Mouse (Mus musculus): ENCODE data around the gene Zdhhc18. TPM values are rescaled to one million over a fixed set of nuclear protein-coding genes. Genes with fewer than 3 reads are reported as not detected.

The Zdhhc18 gene
- total RNA-seq, 2 experiments from 2014 or later: 24.1 to 35.7 TPM

DNA sequence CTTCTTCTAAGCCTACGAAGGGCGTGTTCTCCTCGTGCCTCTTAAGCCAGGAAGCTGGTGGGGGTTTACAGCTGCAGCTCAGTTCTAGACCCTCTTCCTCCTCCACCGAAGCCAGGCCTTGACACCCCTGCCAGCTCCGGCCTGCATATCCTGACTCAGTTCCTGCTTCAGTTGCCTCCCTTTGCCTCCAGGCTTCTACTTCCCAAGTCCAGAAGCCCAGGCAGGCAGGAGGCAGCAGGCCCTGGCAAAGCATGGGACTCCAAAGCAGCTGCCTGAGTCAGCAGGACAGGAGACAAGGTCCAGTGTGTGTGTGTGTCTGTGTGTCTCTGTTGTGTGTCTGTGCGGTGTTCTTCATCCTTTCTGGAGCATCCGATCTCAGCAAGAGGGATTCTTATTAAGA, 45.8 kb downstream of the Zdhhc18 start:
- no peak for DNase-seq (ENCODE audit: low spot score)

DNA sequence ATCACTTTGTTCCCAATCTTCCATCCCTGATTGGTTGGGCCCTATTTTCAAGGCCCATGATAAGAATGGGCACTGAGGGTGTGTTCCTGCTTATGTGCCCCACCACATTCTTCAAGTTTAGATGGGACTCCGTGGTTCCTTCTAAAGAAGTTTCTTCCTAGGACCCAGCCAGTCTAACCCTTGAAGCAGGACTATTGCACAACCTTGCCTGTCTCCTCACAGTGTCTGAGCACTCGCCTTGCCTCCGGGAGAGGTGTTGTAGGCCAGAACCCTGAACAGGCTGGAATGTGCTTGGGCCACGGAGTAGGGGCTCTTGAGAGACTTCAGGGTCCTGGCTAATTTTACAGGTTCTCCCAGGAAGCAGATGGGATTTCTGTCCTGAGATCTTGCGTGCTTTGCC, 46.9 kb downstream of the Zdhhc18 start:
- DNase-seq (ENCODE audit: low spot score): no peak

DNA sequence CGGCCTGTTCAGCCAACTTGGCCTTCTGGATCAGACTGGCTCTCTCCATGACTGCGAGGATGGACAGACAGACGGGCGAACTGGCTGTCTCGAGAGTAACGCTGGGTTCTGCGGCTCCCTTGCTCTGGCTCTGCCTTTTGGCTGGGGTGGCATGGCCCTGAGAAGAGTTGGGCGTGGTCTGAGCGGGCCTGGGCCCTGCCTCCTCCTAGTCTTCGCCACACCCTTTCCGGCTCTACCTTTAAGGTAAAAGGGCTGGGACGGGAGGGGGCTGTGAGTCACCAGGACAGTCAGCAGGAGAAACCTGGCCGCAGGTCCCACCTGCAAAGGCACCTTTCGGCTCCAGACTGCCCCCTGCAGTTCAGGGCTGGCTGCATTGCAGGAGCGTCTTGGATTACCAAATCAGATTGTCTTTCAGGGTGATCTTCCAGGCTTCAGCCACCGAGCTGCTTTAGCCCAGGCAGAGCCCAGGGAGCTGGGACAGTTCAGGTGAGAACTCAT, 48.2 kb downstream of the Zdhhc18 start, which contains the start of gene Sfn:
Sfn (minus strand) TSS at position 448 of the 498 bp plus-strand sequence.
- DNase-seq (ENCODE audit: low spot score): peak; percentile 64

DNA sequence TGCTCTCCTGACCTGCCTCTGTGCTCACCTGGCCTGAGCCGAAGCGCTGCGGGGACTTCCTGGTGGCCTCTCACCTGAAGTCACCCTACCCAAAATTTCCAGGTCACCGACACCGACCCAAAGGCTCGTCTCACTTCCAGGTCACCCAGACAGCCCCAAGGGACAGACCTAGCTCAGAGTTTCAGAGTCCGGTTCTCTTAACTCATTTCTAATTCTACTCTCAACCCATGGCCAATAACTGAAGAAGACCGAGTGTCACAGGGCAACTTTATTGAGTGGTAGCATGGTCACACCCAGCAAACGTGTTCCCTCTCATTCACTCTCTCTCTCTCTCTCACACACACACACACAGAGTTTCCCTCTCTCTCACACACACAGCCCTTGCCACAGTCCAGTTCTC, 49.6 kb downstream of the Zdhhc18 start:
- no peak for DNase-seq (ENCODE audit: low spot score)

DNA sequence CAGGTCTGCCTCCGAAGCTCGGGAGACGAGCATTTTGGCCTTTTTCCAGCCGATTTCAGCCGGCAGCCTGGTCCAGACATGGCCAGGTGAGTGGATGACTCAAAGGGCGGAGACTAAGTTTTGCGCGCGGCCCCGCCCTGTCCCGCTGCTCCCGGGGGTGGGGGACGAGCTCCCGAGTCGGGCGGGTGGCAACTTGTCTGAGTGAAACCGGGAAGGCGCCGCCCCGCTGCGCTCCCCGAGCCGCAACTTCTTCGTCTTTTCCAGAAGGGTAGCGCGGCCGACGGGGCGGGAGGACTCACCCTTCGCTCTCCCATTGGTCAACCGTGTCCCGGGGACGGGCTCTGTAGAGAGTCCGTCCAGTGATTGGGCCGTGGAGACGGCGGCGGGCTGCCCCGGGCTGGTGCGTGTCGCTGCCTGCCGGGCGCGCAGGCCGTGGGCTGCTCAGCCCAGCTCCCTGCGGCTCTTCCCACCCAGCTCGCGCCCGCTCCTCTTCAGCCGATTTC, 50.3 kb downstream of the Zdhhc18 start:
- DNase-seq (ENCODE audit: low spot score): peak; percentile 93

DNA sequence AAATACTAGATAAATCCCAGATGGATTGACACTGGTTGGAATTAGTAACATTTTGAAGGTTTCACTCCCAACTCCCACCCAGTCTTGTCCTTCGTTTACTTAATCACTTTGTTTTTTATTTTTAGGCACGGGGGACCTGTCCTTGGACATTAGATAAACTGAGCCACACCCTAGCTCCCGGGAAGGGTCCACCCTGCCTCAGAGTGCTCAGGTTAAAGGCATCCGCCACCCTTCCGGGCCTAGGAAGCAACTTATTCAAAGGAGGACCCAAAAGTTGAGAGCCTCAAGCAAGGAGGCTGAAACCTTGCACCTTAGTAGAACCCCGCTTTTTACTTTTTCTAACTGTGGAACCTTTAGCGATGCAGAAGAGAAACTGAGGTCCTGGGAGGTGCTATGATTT, 50.8 kb downstream of the Zdhhc18 start:
- DNase-seq (ENCODE audit: low spot score): no peak

DNA sequence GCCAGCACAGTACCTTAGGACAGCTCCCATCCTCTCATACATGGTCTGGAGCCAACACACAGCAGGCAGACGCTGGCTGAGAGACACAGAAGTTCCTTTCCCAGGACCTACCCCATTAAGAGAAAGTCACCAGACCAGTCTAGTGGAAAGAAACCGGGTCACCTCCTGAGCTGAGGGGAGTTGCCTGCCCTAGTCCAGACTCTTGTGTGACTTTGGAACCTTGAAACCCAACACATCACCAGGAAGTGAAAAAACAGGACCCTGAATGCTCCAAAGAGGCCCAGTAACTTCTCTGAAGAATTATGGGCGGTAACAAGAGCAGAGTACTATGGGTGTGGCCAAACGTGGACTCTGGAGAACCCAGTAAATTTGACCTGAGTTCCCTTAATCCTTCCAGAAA, 51.3 kb downstream of the Zdhhc18 start:
- DNase-seq (ENCODE audit: low spot score): no peak

DNA sequence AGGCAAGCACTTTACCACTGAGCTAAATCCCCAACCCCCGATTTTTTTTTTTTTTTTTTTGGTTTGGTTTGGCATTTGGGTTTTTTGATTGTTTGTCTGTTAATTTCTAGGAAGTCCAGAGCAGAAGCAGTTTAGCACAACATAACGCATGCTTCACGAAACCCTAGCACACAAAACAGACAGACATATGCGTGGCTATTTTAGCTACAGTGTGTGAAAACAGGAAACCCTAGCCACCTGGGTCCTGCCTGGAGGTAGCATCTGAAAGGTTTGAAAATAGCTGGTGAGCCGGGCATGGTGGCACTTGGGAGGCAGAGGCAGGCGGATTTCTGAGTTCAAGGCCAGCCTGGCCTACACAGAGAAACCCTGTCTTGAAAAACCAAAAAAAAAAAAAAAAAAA, 53.9 kb downstream of the Zdhhc18 start:
- no peak for DNase-seq (ENCODE audit: low spot score)

DNA sequence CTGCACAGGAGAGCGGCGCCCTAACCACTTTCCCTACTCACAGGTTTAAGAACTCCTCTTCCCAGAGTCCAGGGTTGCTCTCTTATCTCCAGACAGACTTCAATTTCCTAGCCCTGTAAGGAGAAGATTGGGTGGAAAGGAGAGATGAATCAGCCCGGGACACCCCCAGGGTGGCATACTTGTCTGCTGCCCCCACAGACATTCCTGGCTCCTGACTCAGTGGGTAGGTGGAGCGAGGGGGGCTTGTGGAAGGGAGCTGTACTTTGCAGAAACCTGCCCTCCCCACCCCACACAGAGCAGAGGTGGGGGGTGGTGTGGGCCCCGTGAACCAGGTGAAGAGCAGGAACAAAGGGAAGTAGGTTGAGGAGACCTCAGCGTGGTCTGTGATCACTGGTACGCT, 54.4 kb downstream of the Zdhhc18 start:
- DNase-seq (ENCODE audit: low spot score): no peak

DNA sequence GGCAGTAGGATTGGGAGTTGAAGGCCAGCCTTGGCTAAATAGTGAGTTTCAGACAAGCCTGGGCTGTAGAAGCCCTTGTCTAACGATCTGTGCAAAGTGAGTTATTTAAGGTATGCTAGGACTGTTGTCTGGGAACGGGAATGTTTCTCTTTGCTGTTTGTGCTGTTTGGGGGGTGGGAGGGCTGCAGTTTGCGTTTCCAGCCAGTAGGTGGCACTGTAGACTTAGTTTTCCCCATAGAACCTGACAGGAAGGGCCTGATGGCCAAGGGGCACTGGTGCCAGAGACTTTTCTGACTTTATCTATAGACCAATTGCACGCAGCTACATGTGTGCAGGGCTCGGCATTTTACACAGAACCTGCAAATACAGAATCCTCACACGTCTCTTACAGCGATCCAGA, 57.4 kb downstream of the Zdhhc18 start:
- DNase-seq (ENCODE audit: low spot score): peak; percentile 63

DNA sequence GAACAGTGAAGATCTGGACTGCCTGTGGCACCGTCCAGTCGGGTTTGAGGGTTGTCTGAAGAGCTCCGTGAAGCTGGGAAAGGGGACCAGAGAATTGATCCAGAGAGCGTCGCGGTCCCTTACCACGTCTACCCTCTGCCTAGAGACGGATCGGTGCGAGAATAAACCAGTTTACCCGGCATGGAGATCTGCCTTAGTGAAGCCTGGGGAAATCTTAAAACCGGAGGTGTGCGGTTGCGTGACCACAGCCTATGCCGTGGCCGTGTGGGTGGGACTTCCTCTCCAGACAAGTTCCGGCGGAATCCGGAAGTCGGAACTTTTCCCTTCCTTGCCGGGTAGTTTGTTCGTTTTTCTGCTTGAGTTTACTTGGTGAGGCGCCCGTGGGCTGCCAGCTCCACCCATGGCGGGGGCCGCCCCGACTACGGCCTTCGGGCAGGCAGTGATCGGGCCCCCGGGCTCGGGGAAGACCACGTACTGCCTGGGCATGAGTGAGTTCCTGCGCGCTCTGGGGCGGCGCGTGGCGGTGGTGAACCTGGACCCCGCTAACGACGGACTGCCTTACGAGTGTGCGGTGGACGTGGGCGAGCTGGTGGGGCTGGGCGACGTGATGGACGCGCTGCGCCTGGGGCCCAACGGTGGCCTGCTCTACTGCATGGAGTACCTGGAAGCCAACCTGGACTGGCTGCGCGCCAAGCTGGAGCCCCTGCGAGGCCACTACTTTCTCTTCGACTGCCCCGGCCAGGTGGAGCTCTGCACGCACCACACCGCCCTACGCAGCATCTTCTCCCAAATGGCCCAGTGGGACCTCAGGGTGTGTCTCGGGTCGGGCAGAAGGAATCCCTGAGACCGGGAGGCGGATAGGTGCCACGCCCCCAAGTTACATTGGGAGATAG, 65.6 kb downstream of the Zdhhc18 start, which contains the start of gene Gpn2:
Gpn2 (plus strand) TSS at position 304 of the 893 bp plus-strand sequence.
- peak; percentile 77 for DNase-seq (ENCODE audit: low spot score)

DNA sequence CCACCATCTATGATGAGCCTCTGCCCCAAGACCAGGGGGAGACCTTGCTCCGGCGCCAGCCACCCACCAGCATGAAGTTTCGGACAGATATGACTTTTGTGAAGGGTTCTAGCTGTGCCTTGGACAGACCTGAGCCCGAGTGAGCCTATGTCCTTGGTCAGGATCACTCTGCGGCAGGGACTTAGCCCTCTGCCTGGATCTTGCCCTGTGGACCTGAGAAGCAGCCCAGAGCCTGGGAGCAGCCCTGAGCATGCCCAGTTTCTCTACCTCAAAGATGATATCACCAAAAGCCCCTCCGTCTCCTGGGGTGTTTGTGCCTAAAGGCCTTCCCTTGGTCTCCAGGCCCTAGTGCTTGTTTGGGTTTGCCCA, 66.3 kb downstream of the Zdhhc18 start:
- DNase-seq (ENCODE audit: low spot score): no peak

DNA sequence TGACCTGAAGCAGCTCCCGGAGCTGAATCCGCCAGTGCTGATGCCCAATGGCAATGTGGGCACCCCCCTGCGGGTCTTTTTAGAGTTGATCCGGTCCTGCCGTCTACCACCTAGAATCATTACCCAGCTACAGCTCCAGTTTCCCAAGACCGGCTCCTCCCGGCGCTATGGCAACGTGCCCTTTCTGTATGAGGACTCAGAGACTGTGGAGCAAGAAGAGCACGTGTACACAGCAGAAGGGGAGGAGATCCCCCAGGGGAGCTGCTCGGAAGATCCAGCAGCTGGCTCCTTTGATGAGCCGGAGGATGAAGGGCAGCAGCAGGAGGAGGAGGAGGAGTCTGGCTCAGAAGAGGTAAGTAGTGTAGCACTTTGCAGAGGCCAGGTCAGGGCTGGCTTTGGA, 72.0 kb downstream of the Zdhhc18 start:
- no peak for DNase-seq (ENCODE audit: low spot score)

DNA sequence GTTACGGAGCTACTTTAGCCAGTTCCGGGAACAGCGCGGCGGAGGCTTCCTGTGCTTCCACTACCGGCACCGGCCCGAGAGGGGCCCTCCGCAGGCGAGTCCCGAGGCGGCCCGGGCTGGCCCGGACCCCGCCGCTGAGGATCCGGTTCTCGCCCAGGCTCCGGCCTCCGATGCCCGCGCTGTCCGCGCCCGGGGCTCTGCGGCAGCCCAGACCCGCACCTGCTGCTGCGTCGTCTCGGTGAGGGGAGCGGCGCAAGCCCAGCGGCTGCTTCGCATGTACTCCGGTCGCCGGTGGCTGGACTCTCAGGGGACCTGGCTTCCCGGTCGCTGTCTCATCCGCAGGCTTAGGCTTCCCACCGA, 75.1 kb downstream of the Zdhhc18 start:
- DNase-seq (ENCODE audit: low spot score): no peak

DNA sequence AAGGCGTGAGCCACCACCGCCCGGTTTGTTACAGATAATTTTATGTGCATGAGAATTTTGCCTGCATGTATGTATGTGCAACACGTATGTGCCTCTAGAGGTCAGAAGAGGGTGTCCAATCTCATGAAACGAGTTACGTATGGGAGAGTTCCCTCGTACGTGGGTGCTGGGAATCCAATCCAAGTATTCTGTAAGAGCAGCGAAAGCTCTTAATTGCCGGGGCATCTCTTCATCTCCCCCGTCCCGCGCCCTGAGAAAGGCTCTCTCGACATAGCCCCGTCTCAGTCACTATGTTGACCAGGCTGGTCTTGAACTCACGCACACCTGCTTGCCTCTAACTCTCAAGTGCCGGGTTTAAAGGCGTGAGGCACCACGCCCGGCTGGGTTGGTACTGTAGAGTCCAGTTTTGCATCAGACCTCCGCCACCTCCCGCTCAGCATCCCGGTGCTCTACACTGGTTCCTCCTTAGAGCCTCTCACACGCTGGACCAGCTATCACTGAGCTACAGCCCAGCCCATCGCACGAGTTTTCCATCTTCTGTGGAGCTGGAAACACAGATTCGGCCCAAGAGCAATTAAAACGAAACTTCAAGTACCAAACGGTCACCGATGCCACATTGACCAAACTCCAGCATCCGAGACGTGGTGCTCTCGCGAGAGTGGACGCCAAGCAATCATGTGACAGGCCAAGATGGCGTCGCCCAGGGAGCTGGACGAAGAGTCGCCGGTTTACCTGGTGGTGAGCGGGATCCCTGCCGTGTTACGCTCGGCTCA, 75.7 kb downstream of the Zdhhc18 start, which contains the start of gene Gpatch3:
Gpatch3 (plus strand) TSS at position 676 of the 773 bp plus-strand sequence.
- DNase-seq (ENCODE audit: low spot score): peak; percentile 93

DNA sequence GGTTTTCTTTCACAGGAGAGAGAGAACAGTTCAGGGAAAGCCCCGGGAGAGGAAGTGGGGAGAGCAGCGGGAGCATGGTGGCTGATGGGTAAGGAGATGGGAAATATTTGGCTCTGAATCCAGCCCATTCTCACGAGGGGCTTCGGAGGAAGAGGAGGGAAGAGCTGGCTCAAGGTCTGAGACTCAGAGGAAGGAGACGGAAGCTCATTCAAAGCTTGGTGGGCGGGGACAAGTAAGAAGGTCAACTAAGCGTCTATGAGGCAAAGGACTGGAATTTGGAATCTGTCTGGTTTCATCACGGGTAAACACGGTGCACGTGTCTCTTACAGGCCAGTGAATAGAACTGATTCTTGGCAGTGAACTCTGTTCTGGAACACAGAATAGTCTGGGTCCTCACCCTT, 79.9 kb downstream of the Zdhhc18 start:
- DNase-seq (ENCODE audit: low spot score): no peak

DNA sequence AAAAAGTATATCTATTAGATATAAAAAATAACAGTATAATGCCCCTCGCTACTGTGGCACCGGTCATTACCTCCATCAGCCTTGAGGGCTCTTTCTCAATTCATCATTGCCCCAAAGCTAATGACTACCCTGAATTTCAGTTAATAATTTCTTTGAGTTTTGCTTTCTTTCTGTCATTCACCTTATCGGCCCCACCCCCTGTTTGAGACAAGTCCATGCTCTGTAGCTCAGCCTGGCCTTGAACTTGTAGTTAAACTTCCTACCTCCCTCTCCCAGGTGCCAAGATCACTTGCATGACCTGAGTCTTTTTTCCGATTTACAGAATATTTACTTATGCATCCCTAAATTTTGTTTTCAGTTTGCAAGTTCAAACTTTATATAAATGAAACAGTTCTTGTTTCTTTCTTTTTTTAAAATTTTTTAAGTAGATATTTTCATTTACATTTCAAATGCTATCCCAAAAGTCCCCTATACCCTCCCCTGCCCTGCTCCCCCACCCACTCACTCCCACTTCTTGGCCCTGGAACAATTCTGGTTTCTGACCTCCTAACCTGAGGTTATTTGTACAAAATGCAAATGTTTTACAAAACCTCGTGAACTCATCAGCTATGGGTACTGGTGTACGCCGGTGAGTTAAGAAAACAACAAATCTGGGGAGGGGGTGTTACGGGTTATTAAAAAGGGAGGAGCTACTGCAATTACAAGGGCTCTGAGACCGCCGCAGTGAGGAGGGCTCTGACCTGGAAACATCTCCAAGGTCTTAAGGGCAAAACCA, 80.5 kb downstream of the Zdhhc18 start:
- DNase-seq (ENCODE audit: low spot score): no peak

DNA sequence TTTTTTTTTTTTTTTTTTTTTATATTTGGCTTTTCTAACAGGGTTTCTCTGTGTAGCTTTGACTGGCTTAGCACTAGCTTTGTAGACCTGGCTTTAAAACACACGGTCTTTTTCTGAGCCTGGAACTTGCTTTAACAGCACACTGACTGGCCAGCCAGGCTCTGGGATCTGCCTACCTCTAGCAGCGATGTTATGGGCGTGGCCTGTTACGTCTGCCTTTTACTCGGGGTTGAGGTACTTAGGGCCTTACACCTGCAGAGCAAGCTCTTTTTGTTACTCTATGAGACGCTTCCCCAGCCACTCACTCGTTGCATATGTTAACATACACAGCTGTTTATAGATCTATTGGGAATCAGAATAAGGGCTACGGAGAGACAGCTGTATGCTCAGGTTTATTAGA, 82.7 kb downstream of the Zdhhc18 start:
- no peak for DNase-seq (ENCODE audit: low spot score)

DNA sequence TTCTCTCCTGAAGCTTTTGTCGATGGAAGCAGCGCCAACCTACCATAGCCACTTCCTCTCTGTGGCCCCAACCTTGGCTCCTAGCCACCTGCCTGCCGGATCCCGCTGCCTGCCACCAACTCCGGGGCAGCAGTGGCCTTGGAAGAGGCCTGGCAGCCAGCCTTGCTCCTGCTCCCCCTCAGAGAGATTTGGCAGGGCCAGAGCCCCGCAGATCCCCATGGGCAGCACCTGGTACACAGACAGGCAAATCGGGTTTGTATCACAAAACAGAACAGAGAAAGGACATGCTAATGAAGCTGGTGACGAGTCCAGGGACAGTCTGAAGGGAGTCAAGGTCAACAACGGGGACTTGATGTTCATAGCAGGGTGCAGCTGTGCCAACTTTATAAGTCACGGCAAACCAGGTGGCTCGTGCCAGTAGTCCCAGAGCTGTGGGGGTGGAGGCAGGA, 86.8 kb downstream of the Zdhhc18 start:
- no peak for DNase-seq (ENCODE audit: low spot score)

DNA sequence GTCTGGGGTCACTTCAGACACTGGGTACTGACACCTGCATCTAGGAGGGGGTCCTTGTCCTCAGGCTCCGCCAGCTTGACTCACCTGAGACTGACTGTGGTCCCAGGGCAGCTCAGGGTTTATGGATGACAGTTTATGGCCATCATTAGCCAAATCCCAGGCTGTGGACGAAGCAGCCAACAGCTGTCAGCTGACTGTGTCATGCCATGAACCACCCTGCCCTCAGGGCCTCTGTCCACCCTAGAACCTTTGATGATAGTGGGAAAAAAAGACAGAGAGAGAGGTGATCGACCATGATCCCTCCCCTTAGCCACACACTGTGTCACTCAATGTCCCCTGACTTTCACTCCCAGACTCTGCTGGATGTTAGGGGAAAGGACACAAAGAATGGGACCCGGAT, 88.3 kb downstream of the Zdhhc18 start:
- no peak for DNase-seq (ENCODE audit: low spot score)

DNA sequence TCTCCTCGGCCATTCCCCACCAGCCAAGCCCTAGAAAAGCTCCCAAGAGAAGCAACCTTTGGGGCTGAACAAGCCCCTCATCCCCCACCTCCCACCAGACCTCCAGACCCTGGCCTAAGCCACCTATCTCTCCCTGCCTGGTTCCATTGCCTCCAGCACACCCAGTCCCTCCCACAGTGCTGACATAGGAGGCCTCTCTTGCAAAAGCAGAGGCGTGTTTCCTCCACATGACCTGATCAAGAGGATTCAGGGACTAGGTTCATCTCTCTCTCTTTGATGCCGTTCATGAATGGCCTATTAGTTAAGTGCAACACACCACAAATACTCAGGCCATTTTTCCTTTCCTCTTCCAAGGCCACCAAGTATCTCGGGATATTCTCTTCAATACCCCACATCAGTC, 90.1 kb downstream of the Zdhhc18 start:
- DNase-seq (ENCODE audit: low spot score): no peak

All from gastrocnemius, adult 18-20 months (tissue).